Mouse (Mus musculus): ENCODE results near the gene Ets2.

- TF ChIP-seq GATA1 (IDR thresholded peaks at IDR 0.05; ENCODE audit: borderline replicate concordance, low read length), result no peak
- no peak for TF ChIP-seq FLI1 (IDR thresholded peaks at IDR 0.05; ENCODE audit: low read length)
Observed at GRCm38 (mm10) chr16:95676668-95677067, 25.2 kb upstream of the Ets2 start.
